Mouse (Mus musculus) T-cell, adult 66 days (primary cell): Measurements from ENCODE around the gene Hectd1. TPM values are rescaled to one million over a fixed set of nuclear protein-coding genes. Genes with fewer than 3 reads are reported as not detected.

Experiments used
- total RNA-seq, 2 experiments: library from RNA; stranded (reverse); gene quantifications; 3 replicates in 1 of 2; 4 replicates in 1 of 2; pipeline ENCODE4 v1.2.4; 2023

Hectd1 gene
- 100 to 1,000 TPM; 140 to 142 TPM for total RNA-seq

GRCm38 (mm10) chr12:51829290-51830076 is at the start of gene Hectd1:
TSS of gene Hectd1 (minus strand) at chr12:51829536.

Other genes starting within 250 kb of the Hectd1 start
- not detected for gene Coch, start 236.2 kb downstream of the Hectd1 start, total RNA-seq
- 10 to 100 TPM; 18.1 to 23.0 TPM for gene Ap4s1, start 138.5 kb downstream of the Hectd1 start, total RNA-seq
- gene Strn3, start 137.6 kb downstream of the Hectd1 start, total RNA-seq = 10 to 100 TPM; 56.0 to 57.4 TPM
- gene Heatr5a, start 141.8 kb upstream of the Hectd1 start, total RNA-seq = 10 to 100 TPM; 27.6 to 40.0 TPM
- 1 to 10 TPM; 5.3 TPM for gene Dtd2, start 177.0 kb upstream of the Hectd1 start, total RNA-seq
- gene Gpr33, start 198.5 kb upstream of the Hectd1 start, total RNA-seq = not detected